Mouse (Mus musculus) embryo, embryonic 11.5 days (tissue): ENCODE measurements around the gene Fzd5.

Experiments
- DNase-seq: peaks from one replicate; pipeline ENCODE4 v3.0.0-alpha.2; 2012; ENCODE audit warnings: low read depth, low spot score

Gene Fzd5

DNA sequence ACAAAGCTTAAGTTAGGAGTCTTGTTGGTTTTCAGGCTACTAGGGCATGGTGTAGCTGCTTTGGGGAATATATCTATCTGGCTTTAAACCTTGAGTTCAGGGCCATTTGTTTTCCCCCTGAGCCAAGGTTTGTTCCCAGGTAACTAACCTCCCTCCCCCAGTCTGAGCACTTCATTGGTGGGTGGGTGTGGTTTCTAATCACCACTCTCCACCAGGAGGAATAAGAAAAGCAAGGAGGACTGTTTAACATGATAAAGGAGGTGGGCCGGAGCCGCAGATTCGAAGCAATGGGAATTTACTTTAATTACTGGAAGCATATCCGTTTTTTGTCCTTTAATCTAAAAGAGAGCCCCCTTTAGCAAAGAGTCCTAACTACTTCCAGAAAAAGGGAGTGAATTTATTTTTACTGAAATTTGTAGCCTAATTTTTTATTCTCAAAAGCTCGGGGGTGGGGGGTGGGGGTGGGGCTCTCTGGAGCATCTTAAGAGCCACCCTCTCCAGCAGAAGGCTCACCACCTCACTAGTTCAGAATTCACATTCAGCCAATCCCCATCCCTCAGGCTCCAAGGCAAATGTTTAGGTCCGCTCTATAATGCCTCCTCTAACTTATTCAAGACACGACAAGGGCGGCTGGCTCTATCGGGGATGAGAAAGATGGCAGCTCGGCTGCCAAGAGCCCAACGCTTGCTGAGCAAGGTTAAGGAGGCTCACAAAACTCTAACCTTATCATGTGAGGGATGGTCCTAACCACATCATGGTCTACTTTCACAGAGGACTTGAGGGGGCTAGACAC lies 3.9 kb downstream of the Fzd5 start:
- DNase-seq: no peak

DNA sequence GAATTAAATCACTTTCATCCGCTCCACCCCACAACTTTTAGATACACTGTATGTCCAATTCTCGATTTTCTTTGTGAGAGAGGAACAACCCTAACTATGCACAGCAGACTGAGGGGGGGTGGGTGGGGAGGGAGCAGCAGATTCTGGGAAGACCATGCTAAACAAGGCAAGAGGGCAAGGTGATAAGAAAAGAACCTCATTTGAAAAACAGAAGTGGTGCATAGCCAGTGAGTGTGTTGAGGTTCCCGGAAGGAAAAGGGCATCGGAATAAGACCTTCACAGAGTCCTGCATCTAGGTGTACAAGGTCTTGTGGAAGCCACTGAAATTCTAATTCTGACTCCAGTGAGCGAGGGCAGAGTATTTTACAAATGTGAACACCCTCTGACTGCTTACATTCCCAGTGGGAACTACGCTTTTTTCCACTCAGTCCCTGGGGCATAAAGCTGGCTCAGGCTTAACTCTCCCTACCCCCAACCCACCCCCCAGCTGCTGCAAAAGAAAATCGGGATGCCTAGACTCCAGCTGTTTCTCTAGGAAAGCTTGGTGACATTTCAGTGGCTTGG lies 4.8 kb downstream of the Fzd5 start:
- no peak for DNase-seq

DNA sequence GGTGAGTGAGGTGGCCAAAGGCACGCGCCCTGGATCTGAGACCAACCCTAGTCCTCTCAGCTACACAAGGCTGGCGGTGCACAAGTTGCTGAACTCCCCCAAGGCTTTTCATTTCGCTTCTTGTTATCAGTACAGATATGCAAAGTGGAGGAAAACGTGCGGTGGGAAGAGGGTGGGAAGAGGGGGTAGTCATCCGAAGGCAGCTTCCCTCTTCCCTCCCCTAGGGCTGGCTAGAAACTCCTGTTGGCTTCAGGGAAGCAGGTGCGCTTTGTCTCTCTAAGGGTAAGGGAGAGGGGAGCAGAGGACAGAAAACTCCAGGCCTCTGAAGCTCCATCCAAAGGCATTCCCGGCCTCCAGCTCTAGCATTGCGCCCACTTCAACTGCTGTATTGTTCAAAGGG lies 5.4 kb downstream of the Fzd5 start:
- no peak for DNase-seq

DNA sequence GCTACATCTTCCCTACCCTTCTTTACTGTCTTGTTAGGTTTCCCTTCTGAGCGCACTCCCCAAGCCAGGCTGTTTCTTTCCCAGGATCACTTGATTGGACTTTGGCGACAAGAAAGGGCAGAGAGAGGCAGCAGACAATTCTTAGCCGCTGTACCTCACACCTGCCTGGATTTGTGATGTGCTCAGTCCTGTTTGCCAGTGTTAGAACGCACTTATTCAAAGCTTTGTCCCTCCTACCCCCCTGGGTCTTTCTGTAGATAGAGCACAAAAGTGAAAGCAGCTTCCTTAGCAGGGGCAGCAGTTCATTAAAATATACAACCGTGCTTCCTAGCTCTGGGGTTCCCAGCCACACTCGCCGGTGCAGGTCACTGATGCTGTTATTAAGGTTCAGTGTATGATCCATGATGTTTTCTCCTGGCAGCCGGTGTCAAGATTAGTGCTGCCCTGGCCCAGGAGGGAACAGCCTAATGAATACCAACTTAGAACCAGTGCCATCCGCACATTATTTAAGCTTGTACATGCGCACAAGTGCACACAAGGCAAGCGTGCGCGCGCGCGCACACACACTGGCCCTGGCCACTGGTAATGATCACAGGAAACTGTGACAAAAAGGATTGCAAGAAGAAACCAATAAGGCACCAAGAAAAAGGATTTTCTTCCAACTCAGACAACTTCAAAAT lies 6.1 kb downstream of the Fzd5 start:
- no peak for DNase-seq

DNA sequence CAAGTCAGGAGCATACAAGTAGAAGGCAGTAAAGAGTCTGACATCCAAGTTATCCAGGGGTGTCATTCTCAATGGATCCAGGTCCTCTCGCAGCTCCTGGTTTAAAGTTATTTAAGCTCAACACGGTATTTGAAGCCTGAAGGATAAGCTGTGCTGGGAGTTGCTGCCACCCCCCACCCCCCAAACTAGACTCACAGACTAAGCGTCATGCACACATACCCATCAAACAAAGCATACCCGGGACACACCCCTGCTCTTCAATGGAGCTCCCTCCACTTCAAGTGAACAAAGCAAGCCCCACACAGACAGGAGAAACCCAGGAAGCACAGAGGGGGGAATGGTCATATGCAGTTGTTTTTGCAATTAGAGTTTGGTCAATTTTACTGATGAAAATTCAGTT lies 7.5 kb downstream of the Fzd5 start:
- no peak for DNase-seq

DNA sequence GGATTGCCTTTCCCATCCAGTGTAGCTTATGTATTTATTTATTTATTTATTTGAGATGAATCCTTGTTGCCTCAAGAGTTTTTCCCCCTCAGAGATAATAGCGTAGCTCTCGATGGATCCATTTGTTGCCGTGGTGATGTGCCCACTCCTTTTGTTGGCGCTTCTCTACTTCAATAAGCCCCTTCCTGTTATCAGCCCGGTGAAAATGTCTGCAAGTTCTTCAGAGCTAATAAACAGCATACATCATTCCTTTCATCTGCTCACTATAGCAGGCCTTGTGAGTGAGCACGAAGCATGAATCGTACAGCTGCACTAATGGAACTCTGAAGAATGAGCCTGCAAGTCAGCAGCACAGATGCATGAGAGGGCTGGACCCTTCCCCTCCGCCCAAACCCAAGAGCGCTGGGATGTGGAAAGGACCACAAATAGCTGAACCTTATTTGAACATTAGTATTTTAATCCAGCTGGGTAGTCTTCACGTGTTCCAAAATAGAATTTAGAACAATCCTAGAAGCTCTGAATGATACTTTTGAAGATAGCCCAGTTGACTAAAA lies 16.4 kb downstream of the Fzd5 start:
- DNase-seq: no peak

DNA sequence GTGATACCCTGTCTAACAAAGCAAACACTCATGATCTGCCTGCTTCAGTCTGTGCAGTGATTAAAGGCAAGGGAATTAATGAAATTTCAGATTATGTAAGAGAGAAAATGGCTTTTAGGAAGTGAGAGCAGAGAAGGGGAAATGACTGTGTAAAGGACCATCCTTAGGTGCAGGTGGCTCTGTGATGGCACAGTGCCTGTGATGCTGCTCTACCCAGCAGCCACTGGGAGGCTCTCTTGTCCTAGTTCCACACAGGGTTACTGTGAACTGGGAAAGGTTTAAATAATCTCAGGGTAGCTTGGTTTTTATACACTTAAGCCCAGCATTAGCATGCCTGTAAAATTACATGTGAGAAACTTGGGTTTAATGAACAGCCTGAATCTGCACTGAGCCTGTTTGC lies 20.0 kb downstream of the Fzd5 start:
- no peak for DNase-seq

DNA sequence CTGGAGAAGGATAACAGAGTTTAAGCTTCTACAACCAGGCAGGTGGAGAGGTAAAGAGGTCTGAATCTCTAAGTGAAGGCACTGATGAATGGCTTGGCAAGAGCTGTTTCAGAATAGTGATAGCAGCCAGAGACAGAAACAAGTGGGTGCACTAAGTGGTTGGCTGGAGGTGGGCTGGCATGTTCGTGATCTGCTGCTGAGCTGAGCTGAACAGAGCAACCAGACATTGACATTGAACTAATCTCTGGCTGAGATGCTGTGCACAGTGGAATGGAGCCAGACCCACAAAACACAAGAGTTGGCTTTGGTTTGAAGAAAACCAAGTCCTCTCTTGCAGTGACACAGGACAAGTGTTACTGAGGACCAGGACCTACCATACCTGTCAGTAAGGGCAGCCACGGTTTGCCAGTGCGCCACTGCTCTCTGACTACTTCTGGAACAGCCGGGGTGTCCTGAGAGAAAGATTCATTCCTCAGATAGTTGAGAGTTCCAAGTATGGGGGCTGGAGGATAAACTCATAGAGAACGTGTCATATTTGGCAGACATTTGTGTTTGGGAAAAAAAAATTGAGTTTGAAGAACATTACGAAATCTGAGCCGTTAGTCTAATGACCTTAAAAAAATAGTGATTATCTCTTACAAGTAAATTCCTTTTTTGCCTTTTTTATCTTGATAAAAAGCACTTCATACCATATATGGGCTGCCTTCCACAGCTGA lies 20.8 kb downstream of the Fzd5 start:
- DNase-seq: no peak

DNA sequence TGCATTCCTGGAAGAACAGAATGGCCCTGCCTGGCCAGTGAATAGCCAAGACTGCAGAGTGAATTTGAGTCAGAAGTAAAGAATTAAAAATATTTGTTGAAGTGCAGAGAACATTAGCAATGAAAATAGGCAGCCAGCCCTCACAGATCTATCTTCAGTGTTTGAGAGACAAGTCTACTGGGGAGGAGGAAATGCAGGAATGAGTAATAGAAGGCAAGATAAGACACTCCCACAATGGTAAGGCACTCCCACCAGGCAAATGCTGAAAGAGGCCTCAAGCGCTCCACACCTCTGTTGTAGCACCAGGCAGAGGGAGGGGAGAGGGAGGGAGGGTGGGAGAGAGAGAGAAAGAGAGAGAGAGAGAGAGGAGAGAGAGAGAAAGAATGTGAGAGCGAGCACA lies 22.1 kb downstream of the Fzd5 start:
- DNase-seq: no peak

DNA sequence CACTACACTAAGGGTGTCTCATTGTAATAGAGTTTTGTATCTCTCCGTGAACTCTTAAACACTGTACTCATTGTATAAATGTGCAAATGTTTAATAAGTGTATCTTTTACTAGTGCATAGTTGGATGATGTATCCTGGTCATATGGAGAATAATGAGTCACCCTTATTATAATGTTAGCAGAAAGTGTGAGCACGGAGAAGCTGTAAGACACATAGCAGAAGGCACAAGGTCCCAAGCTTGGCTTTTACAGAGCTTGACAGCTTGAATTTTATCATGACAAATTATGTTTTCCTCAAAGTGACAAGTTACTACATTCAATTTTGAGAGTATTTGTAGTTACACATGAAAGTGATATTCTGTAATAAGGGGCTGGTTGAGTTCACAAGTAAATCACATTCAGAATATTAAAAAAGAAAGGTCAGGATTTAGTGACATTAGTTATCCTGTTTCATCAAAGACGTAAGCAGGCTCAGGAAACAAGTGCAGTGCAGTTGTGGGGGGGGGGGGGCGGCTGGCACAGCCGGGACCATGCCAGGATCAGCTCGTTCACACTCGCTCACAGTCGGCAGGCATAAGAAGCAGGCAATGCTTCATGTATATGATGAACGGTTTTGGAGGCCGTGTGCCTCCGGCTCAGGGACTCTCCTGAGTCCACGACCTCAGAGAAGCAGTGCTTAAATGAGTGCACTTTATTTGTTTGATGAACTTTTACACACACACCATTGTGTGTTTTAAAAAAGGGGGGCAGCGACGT lies 25.4 kb downstream of the Fzd5 start:
- no peak for DNase-seq

DNA sequence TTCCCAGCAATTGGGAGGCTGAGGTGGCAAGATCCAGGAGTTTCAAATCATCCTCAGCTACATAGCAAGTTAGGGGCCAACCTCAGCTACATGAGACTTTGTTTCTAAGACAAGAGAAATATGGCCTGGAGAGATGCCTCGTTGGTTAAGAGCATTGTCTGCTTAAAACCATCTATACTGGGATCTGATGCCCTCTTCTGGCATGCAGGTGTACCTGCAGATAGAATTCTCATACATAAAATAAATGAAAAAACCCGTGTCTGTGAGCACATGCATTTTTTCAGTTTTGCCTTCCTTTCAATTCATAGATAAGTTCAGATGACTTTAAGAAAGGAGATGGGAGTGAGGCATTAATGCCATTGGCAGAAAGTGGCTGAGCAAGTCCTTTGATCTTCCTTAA lies 27.7 kb downstream of the Fzd5 start:
- DNase-seq: no peak

DNA sequence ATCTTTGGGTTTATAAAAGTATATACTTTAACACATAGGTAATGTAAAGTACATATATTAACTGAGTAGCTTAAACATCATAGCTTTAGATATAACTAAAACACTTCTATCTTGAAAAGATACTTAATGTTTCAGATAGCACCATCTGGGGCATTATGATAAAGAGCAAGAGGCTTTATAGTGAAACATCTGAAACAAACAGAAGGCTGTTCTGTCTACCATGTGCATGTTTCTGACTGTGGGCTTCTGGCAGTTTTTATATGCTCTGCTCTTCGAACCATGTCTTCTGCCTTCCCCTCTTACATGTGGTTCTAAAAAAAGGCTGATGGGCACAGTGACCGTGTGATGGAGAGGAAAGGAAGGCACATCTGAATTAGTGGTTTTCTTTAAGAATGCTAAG lies 30.9 kb downstream of the Fzd5 start:
- no peak for DNase-seq

DNA sequence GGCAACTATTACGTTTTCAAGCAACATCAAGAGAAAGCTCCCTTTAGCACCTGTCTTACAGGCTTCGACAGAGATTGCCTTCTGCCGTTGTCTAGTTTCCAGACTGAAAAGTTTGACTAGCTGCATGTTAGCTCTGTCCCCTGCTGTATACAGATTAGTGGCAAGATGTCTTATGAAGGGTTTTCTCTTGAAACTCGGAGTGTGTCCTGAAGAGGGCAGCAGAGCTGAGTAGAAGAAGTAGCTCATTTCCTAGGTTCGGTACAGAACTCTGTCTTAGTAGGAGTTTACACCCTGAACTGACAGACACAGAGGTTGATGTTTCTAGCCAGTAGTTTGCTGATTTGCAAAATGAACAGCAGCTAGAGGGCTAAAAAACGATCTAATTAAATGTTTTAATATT lies 32.3 kb downstream of the Fzd5 start:
- DNase-seq: peak; percentile 43

DNA sequence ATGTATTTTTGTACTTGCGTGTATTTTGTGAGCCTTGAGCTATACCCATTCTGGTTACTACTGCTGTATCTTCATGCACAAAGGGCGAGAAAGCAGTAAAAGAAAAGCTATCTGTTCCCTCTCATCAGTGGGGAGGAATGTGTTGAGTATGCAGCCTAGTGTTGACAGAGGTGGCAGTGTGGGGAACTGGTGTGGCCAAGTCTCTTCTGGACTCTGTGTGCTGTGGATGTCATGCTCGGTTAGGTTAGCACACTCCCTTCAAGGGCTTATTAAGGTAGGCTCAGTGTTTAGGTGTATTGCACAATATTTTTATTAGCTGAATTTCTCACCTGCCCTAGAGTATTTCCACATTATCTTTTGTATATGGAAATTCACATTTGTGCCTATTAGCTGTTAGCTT lies 35.8 kb downstream of the Fzd5 start:
- no peak for DNase-seq

DNA sequence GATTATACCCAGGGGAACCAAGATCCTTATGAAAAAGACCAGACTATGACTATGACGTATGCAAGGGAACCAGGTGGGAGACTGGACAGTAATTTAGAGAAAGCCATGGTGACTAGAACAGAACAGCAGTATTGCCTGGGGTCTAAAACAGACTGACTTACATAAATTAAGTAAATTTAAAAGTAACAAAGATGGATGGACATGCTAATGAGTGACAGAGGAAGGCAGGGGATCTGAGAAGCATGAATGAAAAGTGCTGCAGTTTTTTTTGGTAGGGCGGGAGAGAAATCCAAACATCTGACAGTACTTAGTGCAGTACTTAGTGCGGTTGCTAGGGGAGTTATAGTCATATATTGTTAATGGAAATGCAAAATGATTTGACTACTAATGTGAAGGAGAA lies 42.4 kb downstream of the Fzd5 start:
- no peak for DNase-seq

DNA sequence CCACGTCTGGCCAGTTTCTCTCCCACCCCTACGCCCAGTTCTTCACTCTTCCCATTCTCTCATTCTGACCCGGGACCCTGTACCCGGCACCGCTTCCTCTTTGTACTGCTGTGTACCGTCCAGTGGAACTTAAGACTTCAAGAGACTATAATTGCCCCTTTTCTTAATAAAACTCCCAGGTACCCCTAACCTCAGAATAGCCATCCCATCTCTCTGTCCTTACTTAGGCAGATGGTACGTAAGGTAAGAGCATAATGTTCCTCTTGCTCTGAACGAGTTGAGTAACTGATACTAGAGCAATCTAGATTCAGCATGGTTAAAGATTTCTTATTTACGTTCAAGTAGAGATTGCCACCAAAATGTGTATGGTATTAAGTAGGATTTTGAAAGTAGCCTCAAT lies 46.0 kb downstream of the Fzd5 start:
- no peak for DNase-seq

DNA sequence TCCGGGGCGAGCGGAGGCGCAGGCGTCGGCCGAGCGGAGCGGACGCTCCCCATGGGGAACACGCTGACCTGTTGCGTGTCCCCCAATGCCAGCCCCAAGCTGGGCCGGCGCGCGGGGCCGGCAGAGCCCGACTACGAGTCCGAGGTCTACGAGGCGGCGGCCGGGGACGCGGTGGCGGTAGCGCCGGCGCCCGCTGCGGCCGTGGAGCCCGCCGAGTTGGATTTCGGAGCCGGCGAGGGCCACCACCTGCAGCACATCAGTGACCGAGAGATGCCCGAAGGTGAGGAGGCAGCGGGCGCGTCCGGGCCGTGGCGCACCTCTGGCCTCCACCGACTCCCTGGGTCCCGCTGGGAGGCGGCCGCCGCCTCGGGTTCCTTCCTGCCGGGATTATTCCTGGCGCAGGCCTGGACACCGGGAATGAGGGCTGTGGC lies 46.4 kb downstream of the Fzd5 start:
- peak; percentile 37 for DNase-seq

DNA sequence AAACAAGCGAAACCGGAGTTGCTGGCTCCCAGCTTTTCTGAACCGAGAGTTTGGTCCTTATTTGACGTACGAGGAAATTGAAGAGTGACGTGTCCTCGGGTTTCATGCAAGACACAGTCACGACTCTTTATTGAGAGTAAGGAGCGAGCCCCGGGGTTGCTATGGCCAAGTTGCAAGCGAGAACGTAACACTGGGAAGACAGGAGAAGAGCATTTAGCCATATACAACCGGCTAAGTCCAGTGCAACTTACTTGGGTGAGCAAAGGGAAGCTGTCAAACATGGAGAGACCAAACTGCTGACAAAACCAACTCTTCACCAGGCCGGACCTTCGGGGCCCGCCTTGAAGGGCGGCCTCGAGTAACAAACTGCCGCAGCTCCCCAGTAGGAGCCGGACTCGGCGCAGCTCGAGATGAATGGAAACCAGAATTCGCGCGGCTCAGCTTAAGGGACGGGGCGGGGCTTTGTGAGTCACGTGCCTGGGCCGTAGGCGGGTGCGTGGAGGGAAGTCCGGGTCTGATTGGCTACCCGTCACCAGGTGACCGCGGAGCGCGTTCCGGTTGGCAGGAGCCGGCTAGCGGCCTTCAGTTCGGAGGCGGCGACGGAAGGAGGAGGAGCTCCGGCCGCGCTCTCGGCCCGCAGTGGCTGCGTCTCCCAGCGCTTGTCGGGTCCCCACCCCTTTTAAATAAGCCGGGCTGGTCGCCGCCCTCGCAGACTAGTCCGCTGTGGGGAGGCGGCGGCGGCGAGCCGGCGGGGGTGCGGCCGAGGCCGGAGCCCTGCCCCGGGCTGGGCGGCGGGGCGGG lies 47.1 kb downstream of the Fzd5 start, which contains the start of gene Ccnyl1:
TSS of gene Ccnyl1 (plus strand) at position 243 of the 801 bp plus-strand sequence.
- peak; percentile 98 for DNase-seq

DNA sequence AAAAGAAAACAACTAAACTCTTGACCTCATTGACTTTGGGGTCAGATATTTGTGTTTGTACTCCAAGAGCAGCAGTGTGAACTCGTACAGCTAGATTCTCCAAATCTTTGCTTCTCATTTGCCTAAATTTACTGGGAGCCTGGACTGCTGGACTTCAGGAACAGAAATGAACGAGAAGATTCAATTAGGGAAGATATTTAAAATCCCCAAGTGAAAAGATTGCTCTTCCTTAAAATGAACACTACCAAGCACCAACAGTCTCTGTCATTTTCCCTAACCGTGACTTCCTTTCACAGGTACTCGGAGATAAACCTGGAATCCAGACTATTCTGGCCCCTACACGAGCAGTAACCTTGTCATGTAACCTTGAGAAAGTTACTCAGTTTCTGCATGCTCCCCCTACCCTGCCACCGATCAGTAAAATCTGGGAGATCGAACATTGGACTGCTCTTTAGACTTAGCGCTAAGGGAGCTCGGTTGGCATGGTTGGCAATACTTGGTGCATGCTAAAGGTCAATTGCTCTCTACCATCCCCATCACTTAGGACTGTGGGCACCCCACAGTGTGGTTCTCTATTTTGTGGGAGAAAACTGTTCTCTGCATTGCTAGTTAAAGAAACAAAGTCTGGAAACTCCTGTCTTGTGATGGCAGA lies 47.9 kb downstream of the Fzd5 start:
- no peak for DNase-seq

DNA sequence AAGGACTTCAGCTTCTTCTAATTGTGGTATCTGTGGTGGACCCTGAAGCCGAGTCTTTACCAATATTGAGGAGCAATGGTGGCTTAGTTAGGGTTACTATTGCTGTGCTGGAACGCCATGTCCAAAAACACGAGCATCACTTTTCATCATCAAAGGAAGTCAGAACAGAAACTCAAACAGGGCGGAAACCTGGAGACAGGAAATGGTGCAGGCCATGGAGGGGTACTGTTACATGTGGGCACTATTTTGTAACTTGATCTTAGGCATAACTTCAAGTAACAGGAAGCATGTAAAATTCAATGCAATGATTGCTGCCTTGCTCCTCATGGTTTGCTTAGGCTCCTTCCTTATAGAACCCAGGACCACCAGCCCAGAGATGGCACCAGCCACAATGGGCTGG lies 49.5 kb downstream of the Fzd5 start:
- no peak for DNase-seq
